Mouse (Mus musculus): Measurements from ENCODE around the gene Ets1. TPM values are rescaled to one million over a fixed set of nuclear protein-coding genes. Genes with fewer than 3 reads are reported as not detected.

The Ets1 gene
- polyA plus RNA-seq, 1 experiment: 6.8 TPM

- 85% methylated on average over 9 of the region's 9 CpGs for WGBS
- no peaks in the 10 kb centered on the region; the same call in 1 of the 2 replicates for H3K27me3 ChIP-seq (ENCODE audit: control insufficient read depth, insufficient read depth, low read length)
- no peak overlapping the region for H3K27ac ChIP-seq (ENCODE audit: insufficient read depth, low read length)
- H3K4me1 ChIP-seq (ENCODE audit: control insufficient read depth, insufficient read depth, low read length): no peaks in the 10 kb centered on the region
- no peak for TF ChIP-seq CTCF (IDR thresholded peaks at IDR 0.05; ENCODE audit: borderline replicate concordance, insufficient read depth, low read depth, low read length)
- TF ChIP-seq POLR2A (IDR thresholded peaks at IDR 0.05; ENCODE audit: borderline replicate concordance, insufficient read depth, low read length): no peak
- DNase-seq: no peak
- no peak overlapping the region for H3K4me3 ChIP-seq (replicated peaks; ENCODE audit: insufficient read depth, low read depth, low read length)
Measured at GRCm38 (mm10) chr9:32697291-32698110, 61.5 kb downstream of the Ets1 start.

GRCm38 (mm10) chr9:32698766-32699165, 62.7 kb downstream of the Ets1 start:
- Histone ChIP-seq H3K4me1 (ENCODE audit: control insufficient read depth, insufficient read depth, low read length) (no peaks in the 10 kb centered on the region), H3K27me3 (ENCODE audit: control insufficient read depth, insufficient read depth, low read length) (no peaks in the 10 kb centered on the region), H3K4me3 (replicated peaks; ENCODE audit: insufficient read depth, low read depth, low read length) (no peak overlapping the region), H3K27ac (ENCODE audit: insufficient read depth, low read length) (no peak overlapping the region)
- 86% methylated on average over 4 of the region's 4 CpGs for WGBS
- no peak for TF ChIP-seq POLR2A (IDR thresholded peaks at IDR 0.05; ENCODE audit: borderline replicate concordance, insufficient read depth, low read length)
- no peak for TF ChIP-seq CTCF (IDR thresholded peaks at IDR 0.05; ENCODE audit: borderline replicate concordance, insufficient read depth, low read depth, low read length)
- no peak for DNase-seq

GRCm38 (mm10) chr9:32699391-32699841, 63.4 kb downstream of the Ets1 start:
- WGBS: 70% methylated on average over 8 of the region's 8 CpGs

GRCm38 (mm10) chr9:32700091-32700905, 64.3 kb downstream of the Ets1 start:
- Histone ChIP-seq H3K4me1 (ENCODE audit: control insufficient read depth, insufficient read depth, low read length) (no peaks in the 10 kb centered on the region), H3K4me3 (replicated peaks; ENCODE audit: insufficient read depth, low read depth, low read length) (no peak overlapping the region), H3K27ac (ENCODE audit: insufficient read depth, low read length) (no peak overlapping the region), H3K27me3 (ENCODE audit: control insufficient read depth, insufficient read depth, low read length) (no peaks in the 10 kb centered on the region)
- DNase-seq: no peak
- 72% methylated on average over 7 of the region's 7 CpGs for WGBS
- no peak for TF ChIP-seq POLR2A (IDR thresholded peaks at IDR 0.05; ENCODE audit: borderline replicate concordance, insufficient read depth, low read length)
- TF ChIP-seq CTCF (IDR thresholded peaks at IDR 0.05; ENCODE audit: borderline replicate concordance, insufficient read depth, low read depth, low read length): no peak

More at GRCm38 (mm10) chr9:32699391-32699841, 63.4 kb downstream of the Ets1 start:
- Histone ChIP-seq H3K4me3 (replicated peaks; ENCODE audit: insufficient read depth, low read depth, low read length) (no peak overlapping the region), H3K27ac (ENCODE audit: insufficient read depth, low read length) (no peak overlapping the region), H3K4me1 (ENCODE audit: control insufficient read depth, insufficient read depth, low read length) (no peaks in the 10 kb centered on the region), H3K27me3 (ENCODE audit: control insufficient read depth, insufficient read depth, low read length) (no peaks in the 10 kb centered on the region)
- TF ChIP-seq POLR2A (IDR thresholded peaks at IDR 0.05; ENCODE audit: borderline replicate concordance, insufficient read depth, low read length): no peak
- TF ChIP-seq CTCF (IDR thresholded peaks at IDR 0.05; ENCODE audit: borderline replicate concordance, insufficient read depth, low read depth, low read length): no peak
- DNase-seq: no peak

- H3K27ac ChIP-seq (ENCODE audit: insufficient read depth, low read length): no peak overlapping the region
- H3K27me3 ChIP-seq (ENCODE audit: control insufficient read depth, insufficient read depth, low read length): no peaks in the 10 kb centered on the region
- no peak overlapping the region for H3K4me3 ChIP-seq (replicated peaks; ENCODE audit: insufficient read depth, low read depth, low read length)
- WGBS: 87% methylated on average over 20 of the region's 20 CpGs
- DNase-seq: no peak
- no peak for TF ChIP-seq POLR2A (IDR thresholded peaks at IDR 0.05; ENCODE audit: borderline replicate concordance, insufficient read depth, low read length)
- no peak for TF ChIP-seq CTCF (IDR thresholded peaks at IDR 0.05; ENCODE audit: borderline replicate concordance, insufficient read depth, low read depth, low read length)
- no peaks in the 10 kb centered on the region for H3K4me1 ChIP-seq (ENCODE audit: control insufficient read depth, insufficient read depth, low read length)
Measured at GRCm38 (mm10) chr9:32701126-32701997, 65.3 kb downstream of the Ets1 start.

- no peak for TF ChIP-seq CTCF (IDR thresholded peaks at IDR 0.05; ENCODE audit: borderline replicate concordance, insufficient read depth, low read depth, low read length)
- TF ChIP-seq POLR2A (IDR thresholded peaks at IDR 0.05; ENCODE audit: borderline replicate concordance, insufficient read depth, low read length): no peak
- WGBS: 93% methylated on average over 2 of the region's 2 CpGs
Measured at GRCm38 (mm10) chr9:32701998-32702305, 65.9 kb downstream of the Ets1 start.

GRCm38 (mm10) chr9:32702836-32703395, 66.9 kb downstream of the Ets1 start:
- H3K27me3 ChIP-seq (ENCODE audit: control insufficient read depth, insufficient read depth, low read length): no peaks in the 10 kb centered on the region
- WGBS: 69% methylated on average over 4 of the region's 4 CpGs
- H3K27ac ChIP-seq (ENCODE audit: insufficient read depth, low read length): no peak overlapping the region
- no peak overlapping the region for H3K4me3 ChIP-seq (replicated peaks; ENCODE audit: insufficient read depth, low read depth, low read length)
- TF ChIP-seq POLR2A (IDR thresholded peaks at IDR 0.05; ENCODE audit: borderline replicate concordance, insufficient read depth, low read length) (no peak), CTCF (IDR thresholded peaks at IDR 0.05; ENCODE audit: borderline replicate concordance, insufficient read depth, low read depth, low read length) (no peak)
- no peak for DNase-seq
- H3K4me1 ChIP-seq (ENCODE audit: control insufficient read depth, insufficient read depth, low read length): no peaks in the 10 kb centered on the region

More at GRCm38 (mm10) chr9:32701998-32702305, 65.9 kb downstream of the Ets1 start:
- Histone ChIP-seq H3K4me3 (replicated peaks; ENCODE audit: insufficient read depth, low read depth, low read length) (no peak overlapping the region), H3K4me1 (ENCODE audit: control insufficient read depth, insufficient read depth, low read length) (no peaks in the 10 kb centered on the region), H3K27me3 (ENCODE audit: control insufficient read depth, insufficient read depth, low read length) (no peaks in the 10 kb centered on the region), H3K27ac (ENCODE audit: insufficient read depth, low read length) (no peak overlapping the region)
- DNase-seq: no peak

All from cerebellum, adult 2 months (tissue).